Mouse (Mus musculus) megakaryocyte-erythroid progenitor cell, adult 5-6 weeks (primary cell): ENCODE measurements around the gene Cst11. TPM values are rescaled to one million over a fixed set of nuclear protein-coding genes. Genes with fewer than 3 reads are reported as not detected.
A peak's percentile ranks its signal among the peaks of the same experiment; 100 is the strongest.
"Not testable (repeated sequence)": the region's sequence is repeated elsewhere in the genome, so short reads cannot be mapped to it uniquely, and the experiment has no call there.

ENCODE experiments used
- ATAC-seq: replicated peaks from 2 replicates; pipeline ENCODE4 v1.8.0; 2016; ENCODE audit warnings: mild to moderate bottlenecking, inconsistent platforms; ENCODE audit not compliant: severe bottlenecking, poor library complexity, low FRiP score, low TSS enrichment
- total RNA-seq, 2 experiments: library from RNA; stranded (forward) in 1 of 2; stranded (reverse) in 1 of 2; fragments of 200-1000, 215-1000 nt in 1 of 2; fragments of >200 nt in 1 of 2; fragmentation: Nextera tagmentation in 1 of 2; gene quantifications; 2 replicates each; pipeline ENCODE4 v1.2.3; 2014 to 2017

The Cst11 gene
- total RNA-seq (2014; fragmentation: Nextera tagmentation) (not detected in 2 replicates), total RNA-seq (2017) (not detected in 2 replicates)

DNA sequence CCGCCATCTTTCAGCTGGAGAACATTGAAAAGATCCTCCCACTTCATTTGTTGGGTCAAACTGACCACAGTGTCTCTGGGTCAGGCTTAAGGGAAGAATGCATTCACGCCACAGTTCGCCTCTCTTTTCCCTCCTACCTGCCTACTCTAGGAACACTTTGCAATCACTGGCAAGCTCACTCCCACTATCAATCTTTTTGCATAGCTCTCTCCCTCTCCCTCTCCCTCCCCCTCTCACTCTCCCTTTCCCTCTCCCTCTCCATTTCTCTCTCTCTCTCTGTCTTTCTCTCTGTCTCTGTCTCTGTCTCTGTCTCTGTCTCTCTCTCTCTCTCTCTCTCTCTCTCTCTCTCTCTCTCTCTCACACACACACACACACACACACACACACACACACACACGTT is at the start of gene Cst11:
TSS of gene Cst11 (minus strand) at position 101 of the 400 bp plus-strand sequence.
- not testable (repeated sequence) for ATAC-seq

DNA sequence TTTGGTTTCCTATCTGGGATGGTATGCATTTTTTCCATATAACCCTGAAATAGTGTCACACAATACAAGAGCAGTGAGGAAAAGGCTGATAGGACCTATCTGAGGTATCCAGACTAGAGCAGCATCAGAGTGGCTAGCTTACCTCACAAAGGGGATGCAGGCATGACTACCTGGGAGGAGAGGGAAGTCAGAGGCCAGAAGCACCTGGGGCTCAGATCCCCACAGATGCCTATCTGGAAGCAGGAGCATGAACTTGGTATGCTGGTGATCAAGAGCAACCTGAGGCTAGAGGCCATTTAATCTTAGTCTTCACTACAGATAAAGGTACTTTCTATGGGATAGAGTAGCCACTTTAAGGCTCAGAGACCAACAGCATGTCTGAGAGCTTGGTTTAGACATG is 48.6 kb upstream of the Cst11 start, which contains the start of gene Cst13:
TSS of gene Cst13 (plus strand) at position 173 of the 400 bp plus-strand sequence.
- no peak for ATAC-seq

DNA sequence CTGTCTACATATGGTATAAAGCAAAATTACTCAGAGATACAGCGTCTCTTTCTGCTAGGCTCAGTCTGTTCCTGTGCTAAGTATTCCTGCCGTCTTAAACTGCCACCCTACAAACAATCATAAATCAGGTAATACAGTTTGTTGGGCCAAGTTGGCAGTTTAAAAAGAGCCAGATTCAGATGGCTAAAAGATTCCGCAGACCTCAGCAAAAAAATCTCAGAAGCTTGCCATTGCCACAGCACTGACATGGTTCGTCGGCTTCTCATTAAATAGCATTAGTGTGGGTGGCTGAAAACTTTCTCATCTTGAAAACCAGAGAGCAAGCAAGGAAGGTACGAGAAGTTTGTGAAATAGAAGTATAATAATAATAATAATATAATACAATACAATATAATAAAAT is 35.4 kb upstream of the Cst11 start:
- ATAC-seq: no peak

DNA sequence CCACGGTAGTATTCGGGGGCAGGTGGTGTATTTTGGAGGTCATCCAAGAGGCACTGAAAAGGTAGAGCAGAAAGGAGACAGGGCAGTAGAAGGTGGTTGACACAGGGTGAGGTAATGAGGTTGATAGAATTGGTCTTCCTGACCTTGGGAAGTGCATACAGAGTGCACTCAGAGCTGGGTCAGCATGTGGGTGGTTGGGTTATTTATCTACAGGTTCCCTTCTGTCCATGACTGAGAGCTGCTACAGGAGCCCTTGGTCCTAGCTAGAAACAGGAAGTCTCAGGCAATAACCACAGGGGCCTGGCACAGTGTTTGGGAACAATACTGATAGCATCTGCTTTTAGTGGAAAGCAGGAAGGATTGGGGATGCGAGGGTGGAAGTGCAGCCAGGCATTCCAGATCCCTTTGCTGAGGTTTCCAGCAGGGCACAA is 30.2 kb upstream of the Cst11 start:
- ATAC-seq: no peak

DNA sequence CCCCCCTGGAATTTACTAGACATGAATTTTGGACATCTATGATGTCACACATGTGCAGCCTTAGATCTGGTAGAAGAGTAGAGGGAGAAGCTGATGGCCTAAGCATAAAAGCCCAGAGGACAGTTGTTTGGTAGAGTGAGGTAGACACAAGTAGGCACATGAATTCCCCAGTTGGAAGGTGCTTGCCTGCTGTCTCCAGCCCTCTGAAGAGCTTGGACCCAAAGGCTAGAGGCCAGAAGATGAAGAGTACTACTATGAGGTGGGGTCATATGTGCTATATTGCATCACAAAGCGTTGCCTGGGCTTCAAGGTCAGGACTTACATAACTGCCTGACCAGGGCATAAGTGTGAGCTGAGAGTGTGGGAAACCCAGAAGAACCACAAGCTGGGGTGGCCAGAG is 27.2 kb upstream of the Cst11 start, which contains the start of gene Cst8:
TSS of gene Cst8 (plus strand) at position 301 of the 400 bp plus-strand sequence.
- no peak for ATAC-seq

DNA sequence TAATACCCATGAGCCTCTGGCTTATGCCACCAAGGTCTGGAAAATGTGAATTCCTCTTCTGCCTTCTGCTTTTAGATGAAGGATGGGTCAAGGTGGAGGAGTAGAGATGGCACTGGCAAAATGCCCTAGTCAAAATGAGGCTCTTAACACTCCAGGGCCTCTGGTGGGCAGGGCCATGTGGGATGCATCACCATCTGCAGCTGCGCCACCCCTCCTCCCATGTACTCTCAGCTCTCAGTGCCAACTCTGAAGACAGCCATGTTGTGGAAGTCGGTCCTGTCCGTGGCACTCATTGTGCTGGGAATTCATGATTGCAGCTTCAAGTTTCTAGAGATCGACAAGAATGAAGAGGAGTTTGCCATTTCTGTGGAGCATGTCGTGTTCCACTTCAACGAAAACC is 17.8 kb upstream of the Cst11 start, which contains the start of gene Cst12:
TSS of gene Cst12 (plus strand) at position 220 of the 400 bp plus-strand sequence.
- ATAC-seq: no peak

DNA sequence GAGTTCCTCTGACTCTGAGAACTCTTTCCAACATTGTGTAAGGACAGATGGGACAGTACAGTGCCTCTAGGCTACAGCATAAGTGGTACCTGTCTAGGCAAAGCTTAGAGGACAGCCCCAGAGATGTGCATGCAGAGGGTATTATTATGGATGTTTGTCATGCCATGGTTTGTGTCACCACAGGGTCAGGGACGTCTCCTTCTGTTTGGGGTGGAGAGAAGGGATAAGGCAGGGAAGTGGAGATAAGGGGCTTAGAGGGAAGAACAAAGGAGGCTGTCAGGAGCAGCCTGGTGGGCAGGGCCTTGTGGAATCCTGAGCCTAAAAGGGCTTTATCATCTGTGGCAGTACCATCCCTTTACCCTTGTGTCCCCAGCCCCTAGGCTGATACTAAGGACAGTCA is 10.4 kb upstream of the Cst11 start, which contains the start of gene 8030411F24Rik:
TSS of gene 8030411F24Rik (plus strand) at position 301 of the 400 bp plus-strand sequence.
- no peak for ATAC-seq

DNA sequence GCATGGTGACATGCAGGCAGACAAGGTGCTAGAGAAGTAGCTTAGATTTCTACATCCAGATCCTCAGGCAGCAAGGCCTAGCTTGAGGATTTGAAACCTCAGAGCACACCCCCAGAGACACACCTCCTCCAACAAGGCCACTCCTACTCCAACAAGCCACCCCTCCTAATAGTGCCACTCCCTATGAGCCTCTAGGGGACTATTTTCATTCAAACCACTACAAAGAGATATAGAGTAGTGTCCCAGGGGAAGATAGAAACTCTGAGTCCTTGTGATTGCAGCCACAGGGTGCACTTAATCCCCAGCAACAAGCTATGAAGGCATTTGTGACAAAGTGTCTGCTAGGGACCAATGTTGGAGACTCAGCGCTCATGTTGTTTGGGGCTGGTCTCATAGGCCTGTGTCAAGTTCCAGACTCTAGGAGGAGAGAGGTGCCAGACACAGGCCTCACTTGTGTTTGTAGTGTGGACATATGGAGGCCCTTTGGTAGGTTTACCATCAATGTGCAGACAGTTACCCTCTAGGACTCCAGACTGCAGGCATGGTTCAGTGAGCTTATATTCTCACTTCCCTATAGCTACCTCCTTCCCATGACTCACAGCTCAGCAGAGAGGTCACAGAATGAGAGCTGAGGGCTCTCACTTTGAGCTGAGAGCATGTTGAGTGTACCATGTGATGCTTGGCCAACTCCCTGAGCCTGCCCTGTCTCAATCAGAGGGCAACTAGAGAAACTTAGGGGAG is 7.5 kb downstream of the Cst11 start:
- no peak for ATAC-seq

DNA sequence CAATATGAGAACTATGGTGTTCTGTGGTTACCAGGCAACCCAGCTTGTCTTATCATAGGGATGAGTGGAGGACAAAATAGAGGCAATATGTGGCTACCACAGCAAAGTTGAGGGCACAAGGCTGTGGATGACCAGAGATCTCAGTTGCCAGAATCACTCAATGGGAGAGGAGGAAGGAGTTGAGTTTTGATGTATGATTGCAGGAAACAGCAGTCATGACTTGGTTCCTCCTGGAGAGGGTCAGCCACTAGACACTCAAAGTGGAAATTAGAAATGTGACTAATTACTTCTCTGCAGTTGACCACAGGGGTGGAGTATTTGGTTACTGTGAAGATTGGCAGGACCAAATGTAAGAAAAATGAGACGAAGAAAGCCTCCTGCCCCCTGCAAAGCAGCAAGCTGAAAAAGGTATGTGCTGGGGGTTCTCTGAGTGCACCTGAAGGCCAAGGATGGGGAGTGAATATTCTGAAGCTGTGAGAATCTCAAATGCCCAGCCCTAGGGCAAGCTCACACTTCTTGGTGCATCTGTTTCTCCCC is 16.9 kb downstream of the Cst11 start:
- ATAC-seq: no peak

DNA sequence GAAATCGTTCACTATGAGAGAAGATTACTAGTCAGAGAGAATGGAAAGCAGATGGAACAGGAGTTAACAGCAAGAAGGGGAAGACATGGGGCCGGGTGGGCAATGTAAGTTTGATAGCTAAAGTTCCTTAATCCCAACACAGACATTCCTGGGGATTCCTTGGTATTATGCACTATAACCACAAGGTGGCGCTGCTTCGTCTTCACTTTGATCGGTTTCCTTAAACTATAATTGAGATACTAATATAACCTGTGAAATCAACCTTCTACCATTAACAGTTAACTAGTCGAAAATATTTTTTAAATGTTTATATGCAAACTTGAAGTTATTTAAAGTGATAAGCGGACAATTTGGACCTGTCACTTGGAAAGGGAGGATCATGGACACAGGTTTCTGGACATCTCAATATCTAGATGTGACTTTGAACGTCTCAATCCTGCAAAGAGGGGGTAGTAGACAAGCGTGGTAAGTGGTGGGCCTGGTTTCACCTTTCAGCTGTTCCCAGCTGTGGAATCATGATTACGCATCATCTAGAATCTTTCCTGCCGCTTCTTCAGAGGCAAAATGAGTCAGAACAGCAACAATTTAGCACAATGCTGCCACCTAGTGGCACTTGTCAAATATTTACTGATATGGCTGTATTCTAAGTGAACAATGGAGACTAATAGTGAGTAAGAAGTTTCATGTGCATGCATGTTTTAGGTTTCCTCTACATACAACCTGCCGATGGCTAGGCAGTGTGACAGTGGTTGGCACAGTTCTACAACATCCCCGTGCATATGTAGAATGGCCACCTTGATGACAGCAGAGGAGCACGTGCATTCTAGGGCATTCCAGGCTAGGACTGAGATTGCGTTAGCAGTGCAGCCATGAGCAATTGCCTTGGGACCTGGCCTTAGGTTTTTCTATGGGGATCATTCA is 19.1 kb downstream of the Cst11 start:
- ATAC-seq: peak; percentile 93

DNA sequence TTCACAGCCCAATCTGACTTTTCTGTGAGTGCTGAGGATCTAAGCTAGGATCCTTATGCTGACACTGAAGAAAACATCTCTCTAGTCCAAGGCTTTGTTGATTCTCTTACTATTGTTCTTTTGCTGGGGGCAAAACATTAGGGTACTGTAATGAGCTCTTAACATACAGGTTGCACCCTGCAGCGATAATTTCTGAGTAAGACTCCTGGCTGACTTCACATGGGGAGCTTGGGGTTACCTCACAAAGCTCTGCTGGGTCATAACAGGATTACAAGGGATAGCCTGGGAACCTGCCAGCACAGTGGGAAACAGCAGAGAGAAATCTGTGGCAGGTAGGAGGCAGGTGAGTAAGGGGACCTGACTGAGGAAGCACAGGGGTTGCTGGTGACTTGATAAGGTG is 21.2 kb downstream of the Cst11 start, which contains the start of gene Cstl1:
TSS of gene Cstl1 (plus strand) at position 301 of the 400 bp plus-strand sequence.
- ATAC-seq: no peak

DNA sequence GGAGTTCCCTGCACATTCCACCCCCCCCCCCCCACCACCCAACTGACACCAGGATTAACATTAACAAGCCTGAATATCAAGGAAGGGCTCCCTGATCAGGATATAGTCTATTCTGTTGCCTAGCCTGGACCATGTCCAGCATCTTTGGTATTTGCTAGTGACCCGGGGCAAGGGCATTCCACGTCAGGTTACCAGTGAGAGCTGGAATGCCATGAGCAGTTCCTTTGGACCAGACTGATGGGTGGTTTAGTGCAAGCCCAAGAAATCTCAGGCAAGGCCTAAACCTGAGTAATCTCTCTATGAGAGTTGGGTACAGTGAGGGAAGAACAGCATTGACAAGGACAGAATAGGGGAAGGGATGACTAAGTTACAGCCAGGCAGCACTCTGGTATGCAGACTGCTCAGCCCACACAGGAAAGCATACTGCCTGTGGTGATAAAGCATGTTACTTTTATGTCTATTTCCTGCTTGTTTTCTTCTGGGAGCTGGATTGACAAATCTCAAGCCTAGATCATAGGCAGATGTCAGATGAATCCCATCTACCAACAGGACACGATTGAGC is 27.4 kb downstream of the Cst11 start:
- no peak for ATAC-seq

DNA sequence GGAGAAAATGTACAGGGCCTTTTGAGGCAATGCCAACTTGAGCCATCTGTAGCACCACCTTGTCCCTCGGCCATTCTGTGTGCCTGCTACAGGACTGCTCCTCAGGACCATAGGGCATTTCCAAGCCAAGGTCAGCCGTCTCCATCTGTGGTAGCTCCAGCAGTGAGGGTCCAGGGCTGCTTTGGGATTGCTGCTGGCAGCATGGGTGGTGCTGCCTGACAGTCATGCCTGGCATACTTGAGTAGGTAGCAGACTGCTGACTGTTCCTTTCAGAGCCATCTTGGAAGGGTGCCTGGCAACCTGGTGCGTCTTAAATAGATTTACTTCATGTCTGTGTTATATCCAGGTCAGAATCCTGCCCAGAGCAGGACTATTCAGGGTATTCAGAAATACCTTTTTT is 28.3 kb downstream of the Cst11 start:
- no peak for ATAC-seq

DNA sequence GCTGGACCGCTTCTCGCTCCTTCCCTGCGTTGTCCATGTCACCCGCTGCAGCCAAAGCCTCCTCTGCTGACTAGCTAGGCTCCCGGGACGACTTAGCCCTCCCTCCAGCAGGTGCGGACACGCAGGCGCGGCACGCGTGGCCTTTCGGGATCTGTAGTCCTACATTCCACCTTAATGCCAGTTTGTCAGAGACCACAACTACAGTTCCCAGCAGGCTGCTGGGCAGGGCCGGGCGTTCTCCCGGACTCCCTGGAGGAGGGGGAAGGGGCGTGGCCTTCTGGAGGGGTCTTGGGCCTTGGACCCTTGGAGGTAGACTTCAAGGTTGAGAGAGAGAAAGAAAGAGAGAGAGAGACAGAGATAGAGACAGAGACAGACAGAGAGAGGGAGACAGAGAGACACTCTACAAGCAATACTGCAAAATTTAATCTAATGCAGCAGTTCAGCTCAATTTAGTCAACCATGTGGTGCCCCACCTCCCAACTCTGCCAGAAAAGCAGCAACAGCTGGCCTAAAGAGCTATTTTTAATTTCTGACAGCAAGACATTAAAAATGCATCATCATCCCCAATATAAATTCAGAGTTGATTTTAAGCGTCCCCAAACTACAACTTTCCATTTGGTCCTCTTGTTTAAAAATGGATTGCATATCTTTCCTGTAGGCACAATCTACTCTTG is 38.8 kb downstream of the Cst11 start, which contains the start of gene Napb:
TSS of gene Napb (minus strand) at position 141 of the 674 bp plus-strand sequence.
- peak; percentile 99 for ATAC-seq

DNA sequence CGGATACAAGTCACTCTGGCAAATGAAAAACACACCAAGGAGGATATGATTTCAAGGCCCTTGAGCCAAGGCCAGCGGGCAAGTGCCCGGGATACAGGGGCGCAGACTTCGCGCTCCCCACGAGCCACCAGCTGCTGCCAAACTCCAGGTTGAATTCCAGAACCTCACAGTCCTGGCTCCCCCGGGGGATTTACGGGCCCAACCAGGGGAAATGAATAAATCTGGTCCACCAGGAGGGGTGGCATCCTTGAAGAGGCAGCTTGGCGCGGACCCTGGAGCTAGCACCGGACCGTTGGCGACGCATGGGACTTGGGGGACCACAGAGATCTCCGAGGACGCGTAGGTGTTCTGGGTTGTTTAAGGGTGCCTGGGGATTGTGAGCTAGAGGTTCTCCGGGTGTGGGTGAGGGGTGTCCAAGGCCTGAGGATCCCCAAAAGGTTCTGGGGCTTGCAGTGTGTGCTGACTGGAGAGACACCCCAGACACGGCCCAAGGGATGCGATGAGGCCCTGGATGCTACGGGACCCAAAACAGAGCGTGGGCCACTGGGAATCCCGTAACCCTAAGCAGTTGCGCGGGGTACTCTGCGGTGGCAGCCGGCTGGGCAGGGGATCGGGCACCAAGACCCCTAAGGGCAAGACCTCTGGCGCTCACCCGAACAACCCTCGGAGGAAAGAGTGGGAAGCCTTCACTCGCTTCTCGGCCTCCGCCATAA is 39.5 kb downstream of the Cst11 start:
- peak; percentile 51 for ATAC-seq

DNA sequence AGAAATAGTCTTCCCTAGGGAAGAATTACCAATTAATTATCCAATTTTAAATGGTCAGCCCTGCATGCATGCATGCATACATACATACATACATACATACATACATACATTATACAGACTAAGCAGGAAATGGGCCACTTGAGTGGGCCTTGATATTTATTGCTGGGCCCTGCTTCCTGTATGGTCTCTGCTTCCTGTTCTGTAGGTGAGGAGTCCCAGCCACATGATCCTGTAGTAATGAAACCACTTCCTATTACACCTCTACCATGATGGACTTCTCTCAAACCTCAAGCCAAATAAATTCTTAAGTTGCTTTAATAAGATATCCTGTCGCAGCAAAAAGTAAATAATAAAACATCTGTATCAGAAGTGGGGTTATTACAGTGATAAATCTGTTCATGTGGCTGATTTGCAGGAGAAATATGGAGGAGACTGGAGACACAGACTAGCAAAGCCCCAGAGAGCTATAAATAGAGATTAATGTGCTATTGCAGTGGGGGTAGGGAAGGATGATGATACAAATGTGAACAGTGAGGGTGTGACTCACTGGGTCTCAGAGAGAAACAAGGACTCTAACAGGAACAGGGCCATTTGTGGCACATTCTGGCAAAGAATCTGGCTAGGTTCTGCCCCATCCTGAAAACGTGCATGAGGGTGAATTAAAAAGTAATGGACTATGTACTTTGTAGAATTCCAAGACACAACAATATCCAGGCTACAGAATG is 51.9 kb downstream of the Cst11 start:
- no peak for ATAC-seq
